Mouse (Mus musculus) thymus, adult 2 months (tissue): ENCODE data around the gene Ccdc186. TPM values are rescaled to one million over a fixed set of nuclear protein-coding genes. Genes with fewer than 3 reads are reported as not detected.

Experiments
- DNase-seq: peaks from one replicate; pipeline ENCODE4 v3.0.0; 2021
- H3K27ac ChIP-seq: fragments of 200-500 bp; 2 replicates; pipeline ENCODE4 v1.5.1; 2012; ENCODE audit warnings: low read length, control low read depth; ENCODE audit not compliant: control insufficient read depth, insufficient read depth
- H3K27me3 ChIP-seq: fragments of 200-500 bp; 2 replicates; pipeline ENCODE4 v1.6.1; 2012; ENCODE audit warnings: mild to moderate bottlenecking, low read length, moderate library complexity, mixed read lengths; ENCODE audit not compliant: control insufficient read depth, insufficient read depth
- H3K36me3 ChIP-seq: fragments of 200-500 bp; 2 replicates; pipeline ENCODE4 v1.6.1; 2012; ENCODE audit warnings: mild to moderate bottlenecking, low read length, moderate library complexity; ENCODE audit not compliant: control insufficient read depth, insufficient read depth
- H3K4me1 ChIP-seq: fragments of 200-500 bp; replicated peaks from 2 replicates; pipeline ENCODE4 v1.6.1; 2012; ENCODE audit warnings: low read length; ENCODE audit not compliant: control insufficient read depth, insufficient read depth
- H3K4me3 ChIP-seq: fragments of 200-500 bp; 2 replicates; pipeline ENCODE4 v1.5.1; 2012; ENCODE audit warnings: mild to moderate bottlenecking, low read length, control low read depth, moderate library complexity; ENCODE audit not compliant: control insufficient read depth, insufficient read depth
- CTCF ChIP-seq: fragments of 200-500 bp; IDR thresholded peaks from 2 replicates; pipeline ENCODE4 v1.5.1; 2012; ENCODE audit warnings: mild to moderate bottlenecking, control low read depth, low read length, moderate library complexity, borderline replicate concordance; ENCODE audit not compliant: control insufficient read depth, poor library complexity, insufficient read depth; ENCODE audit errors: extremely low read depth
- POLR2A ChIP-seq: fragments of 200-500 bp; IDR thresholded peaks from 2 replicates; pipeline ENCODE4 v1.6.1; 2012; ENCODE audit warnings: mild to moderate bottlenecking, low read length, control low read depth, moderate library complexity; ENCODE audit not compliant: control insufficient read depth, poor library complexity, insufficient read depth; ENCODE audit errors: extremely low read depth
- WGBS: fragments of 180-500 bp; shearing (Covaris S2); methylation state at CpG from one replicate; pipeline ENCODE4 v1.1.7; 2018; 5-methylcytosine and 5-hydroxymethylcytosine counted together
- polyA plus RNA-seq: library from polyadenylated mRNA; depleted of rRNA; stranded (reverse); fragments of >200 nt; gene quantifications from 2 replicates; pipeline ENCODE4 v1.2.3, GENCODE M21; 2012

Gene Ccdc186
- polyA plus RNA-seq, 1 experiment: 5.9 TPM

- no peaks in the 10 kb centered on the region for H3K27me3 ChIP-seq
- no peak for DNase-seq
- 89% methylated on average over 9 of the region's 9 CpGs for WGBS
These were observed 13.3 kb upstream of the Ccdc186 start for GRCm38 (mm10) chr19:56835340-56835739.

GRCm38 (mm10) chr19:56830163-56830562 is 8.2 kb upstream of the Ccdc186 start:
- H3K27me3 ChIP-seq: no peaks in the 10 kb centered on the region
- TF ChIP-seq CTCF: no peak
- TF ChIP-seq POLR2A: no peak
- no peaks in the 10 kb centered on the region for H3K36me3 ChIP-seq
- 98% methylated on average over 4 of the region's 4 CpGs for WGBS
- no peaks in the 10 kb centered on the region for H3K4me1 ChIP-seq
- DNase-seq: no peak
- no peak overlapping the region for H3K27ac ChIP-seq
- no peak overlapping the region for H3K4me3 ChIP-seq

More at GRCm38 (mm10) chr19:56835340-56835739, 13.3 kb upstream of the Ccdc186 start:
- Histone ChIP-seq H3K4me3 (no peak overlapping the region), H3K27ac (no peak overlapping the region), H3K36me3 (no peaks in the 10 kb centered on the region), H3K4me1 (no peaks in the 10 kb centered on the region)
- TF ChIP-seq CTCF (no peak), POLR2A (no peak)

DNA sequence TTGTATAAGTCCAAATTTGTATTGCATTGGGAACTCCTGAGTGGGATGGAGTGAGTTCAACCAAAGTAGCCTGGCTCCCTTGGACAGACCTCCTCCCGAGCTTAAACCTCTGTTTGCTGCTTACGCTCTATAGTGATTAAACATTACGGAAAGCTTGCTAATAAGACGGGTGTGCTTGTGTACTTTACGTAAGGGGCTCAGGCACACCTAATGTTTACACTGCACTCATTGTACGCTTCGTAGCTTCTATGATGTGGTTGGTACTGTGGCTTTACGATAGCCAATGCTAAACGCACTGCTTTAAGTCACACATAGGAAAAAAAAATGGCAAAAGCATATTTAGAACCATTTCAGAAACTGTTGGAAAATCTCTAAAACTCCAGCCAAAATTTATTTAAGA is 7.3 kb upstream of the Ccdc186 start:
- H3K36me3 ChIP-seq: no peaks in the 10 kb centered on the region
- no peaks in the 10 kb centered on the region for H3K27me3 ChIP-seq
- WGBS: 91% methylated on average over 9 of the region's 9 CpGs
- no peak for TF ChIP-seq POLR2A
- no peak for TF ChIP-seq CTCF
- no peak overlapping the region for H3K27ac ChIP-seq
- no peaks in the 10 kb centered on the region for H3K4me1 ChIP-seq
- H3K4me3 ChIP-seq: no peak overlapping the region
- no peak for DNase-seq

- Histone ChIP-seq H3K27ac (no peak overlapping the region), H3K4me1 (no peaks in the 10 kb centered on the region), H3K27me3 (no peaks in the 10 kb centered on the region; the same call in 1 of the 2 replicates), H3K36me3 (no peaks in the 10 kb centered on the region), H3K4me3 (no peak overlapping the region)
- TF ChIP-seq CTCF: no peak
- no peak for TF ChIP-seq POLR2A
- no peak for DNase-seq
- whole genome bisulfite sequencing: 95% methylated on average over 11 of the region's 11 CpGs
These were observed 6.3 kb upstream of the Ccdc186 start for GRCm38 (mm10) chr19:56828305-56828704.

DNA sequence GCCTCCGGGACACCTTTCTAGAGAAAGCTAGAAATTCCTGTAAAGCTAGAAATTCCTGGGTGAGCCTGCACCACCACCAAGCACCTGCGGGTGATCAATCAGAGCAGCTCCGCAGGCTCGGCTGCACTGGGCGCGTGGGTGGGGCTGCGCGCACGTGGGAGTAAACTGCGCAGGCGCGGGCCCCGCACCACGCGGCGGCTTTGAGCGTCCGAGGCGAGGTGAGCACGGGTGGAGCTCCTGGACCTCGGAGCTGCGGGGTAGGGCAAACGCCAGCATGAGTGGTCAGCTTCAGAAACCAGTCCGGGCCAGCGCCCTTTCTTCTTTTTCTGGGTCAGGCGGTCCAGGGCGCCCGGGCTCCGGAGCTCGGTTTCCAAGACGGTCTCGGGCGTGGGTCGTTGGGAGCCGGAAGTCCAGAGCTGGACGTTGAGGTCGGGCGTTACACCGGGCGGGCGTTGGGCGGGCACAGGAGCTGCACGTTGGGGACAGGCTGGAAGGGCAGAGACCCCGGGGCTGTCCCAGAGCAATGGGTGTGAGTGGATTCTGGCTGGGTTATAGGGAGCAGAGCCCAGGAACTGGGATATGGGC is 4.1 kb upstream of the Ccdc186 start, which contains the start of gene Tdrd1:
TSS of gene Tdrd1 (plus strand) at position 163 of the 585 bp plus-strand sequence.
- H3K27me3 ChIP-seq: no peaks in the 10 kb centered on the region; the same call in 1 of the 2 replicates
- peaks cover 6% of the 10 kb centered on the region for H3K4me1 ChIP-seq
- DNase-seq: no peak
- TF ChIP-seq CTCF (no peak), POLR2A (no peak)
- H3K36me3 ChIP-seq: no peaks in the 10 kb centered on the region
- H3K27ac ChIP-seq: no peak within 1 kb of the TSS
- no peak within 1 kb of the TSS for H3K4me3 ChIP-seq
- WGBS: 74% methylated on average over 44 of the region's 44 CpGs

DNA sequence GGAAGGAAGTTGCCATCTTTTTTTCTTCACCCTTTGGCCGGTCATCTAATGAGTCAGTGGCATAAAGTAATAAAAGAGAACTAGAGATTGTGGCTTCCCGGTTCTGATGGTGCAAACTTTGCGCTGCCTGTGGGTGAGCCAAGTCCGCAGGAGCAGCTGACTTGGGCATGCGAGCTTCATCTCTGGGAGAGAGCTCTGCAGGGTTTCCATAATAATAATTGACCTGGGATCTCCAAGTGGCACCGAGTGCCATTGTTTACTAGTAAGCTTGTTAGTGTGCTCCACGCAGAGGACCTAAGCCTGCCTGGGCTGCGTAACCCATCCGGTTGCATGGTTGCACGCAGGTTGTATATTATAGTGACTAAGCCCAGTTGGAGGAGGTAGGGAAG is 452 bp upstream of the Ccdc186 start:
- TF ChIP-seq POLR2A: no peak
- TF ChIP-seq CTCF: no peak
- no peaks in the 10 kb centered on the region; the same call in 1 of the 2 replicates for H3K27me3 ChIP-seq
- no peak for DNase-seq
- peaks cover 8% of the 10 kb centered on the region for H3K4me1 ChIP-seq
- WGBS: 20% methylated on average over 10 of the region's 10 CpGs
- no peaks in the 10 kb centered on the region for H3K36me3 ChIP-seq
- H3K4me3 ChIP-seq: peak overlapping the region; percentile 10
- H3K27ac ChIP-seq: no peak overlapping the region

GRCm38 (mm10) chr19:56821040-56821797 is 771 bp downstream of the Ccdc186 start:
- Histone ChIP-seq H3K4me3 (peak overlapping the region; percentile 99), H3K36me3 (no peaks in the 10 kb centered on the region), H3K27ac (peak overlapping the region; percentile 39), H3K4me1 (peaks cover 8% of the 10 kb centered on the region), H3K27me3 (no peaks in the 10 kb centered on the region; the same call in 1 of the 2 replicates)
- WGBS: 11% methylated on average over 22 of the region's 22 CpGs
- no peak for TF ChIP-seq CTCF
- TF ChIP-seq POLR2A: no peak
- DNase-seq: peak; percentile 23
